Mouse (Mus musculus): ENCODE data around the gene Nelfa. TPM values are rescaled to one million over a fixed set of nuclear protein-coding genes. Genes with fewer than 3 reads are reported as not detected.

Gene Nelfa
- total RNA-seq (2023): 10 to 100 TPM; 34.4 to 36.4 TPM

DNA sequence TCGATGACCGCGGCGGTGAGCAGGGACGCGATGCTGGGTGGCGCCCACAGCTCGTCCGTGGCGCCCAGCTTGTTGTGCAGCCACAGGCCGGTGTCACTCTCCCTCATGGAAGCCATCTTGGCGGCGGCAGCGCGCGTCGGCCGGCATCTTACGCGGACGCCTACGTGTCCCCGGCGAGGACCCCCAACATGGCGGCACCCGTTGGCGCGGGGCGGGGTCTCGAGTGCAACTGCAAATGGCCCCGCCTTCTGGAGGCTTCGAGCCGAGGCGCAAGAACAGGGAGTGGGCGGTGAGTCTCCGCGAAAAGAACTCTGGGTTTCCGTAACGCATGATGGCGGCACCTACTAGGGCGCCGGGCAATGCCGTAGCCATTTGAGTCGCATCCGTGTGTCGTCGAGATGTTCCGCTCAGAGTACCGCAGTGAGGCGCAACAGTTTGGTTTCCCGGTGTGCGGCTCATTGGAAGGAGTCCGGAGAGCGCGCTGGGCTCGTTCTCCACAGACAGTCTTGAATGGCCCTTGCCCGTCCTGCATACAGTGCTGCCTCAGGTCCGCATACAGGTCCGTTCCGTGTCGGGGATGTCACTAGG, at the start of gene Nelfa:
Nelfa (minus strand) TSS at position 294 of the 588 bp plus-strand sequence.

DNA sequence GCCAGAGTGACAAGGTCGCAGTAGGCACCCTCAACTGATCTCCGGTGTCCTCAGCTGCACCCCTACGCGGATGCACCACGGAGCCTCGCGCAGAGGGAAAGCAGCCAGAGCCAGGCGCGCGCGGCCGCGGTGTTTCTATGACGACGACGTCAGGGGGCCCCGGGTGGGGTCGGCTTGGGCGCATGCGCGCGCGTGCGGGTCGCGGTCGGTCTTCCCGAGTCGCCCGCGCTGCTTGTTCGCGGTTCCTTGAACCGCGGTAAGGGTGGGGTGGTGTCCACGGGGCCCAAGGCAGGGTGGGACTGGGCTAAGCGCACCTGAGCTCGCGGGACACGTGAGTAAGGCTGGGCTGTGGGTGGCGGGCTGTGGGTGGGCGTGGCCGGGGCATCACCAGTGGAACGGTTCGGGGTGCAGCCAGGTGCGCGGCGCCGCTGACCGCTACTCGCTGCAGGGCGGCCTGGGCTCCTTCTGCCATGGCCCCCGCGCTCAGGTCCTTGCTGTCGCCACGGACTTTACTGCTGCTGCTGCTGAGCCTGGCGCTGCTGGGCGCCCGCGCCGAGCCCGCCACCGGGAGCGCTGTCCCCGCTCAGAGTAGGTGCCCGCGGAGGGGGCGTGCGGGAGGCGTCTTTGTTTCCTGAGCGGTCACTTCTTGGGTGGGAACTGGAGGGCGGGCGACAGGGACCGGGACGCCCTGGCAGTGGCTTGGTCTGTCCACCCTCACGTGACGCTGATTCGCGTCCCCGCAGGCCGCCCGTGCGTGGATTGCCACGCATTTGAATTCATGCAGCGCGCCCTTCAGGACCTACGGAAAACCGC, 47.3 kb upstream of the Nelfa start, which contains the start of gene Gm1673:
Gm1673 (plus strand) TSS at position 125 of the 813 bp plus-strand sequence.

Other genes starting within 250 kb of the Nelfa start
- not detected for gene Fgfr3, start 214.7 kb downstream of the Nelfa start, total RNA-seq (2023)
- gene Letm1, start 153.6 kb downstream of the Nelfa start, total RNA-seq (2023): 10 to 100 TPM; 71.4 to 71.6 TPM
- 10 to 100 TPM; 38.7 to 41.9 TPM for gene Nsd2, start 115.7 kb downstream of the Nelfa start, total RNA-seq (2023)
- not detected for gene Gm1673, start 47.0 kb upstream of the Nelfa start, total RNA-seq (2023)
- under 1 TPM; 0.09 to 0.30 TPM for gene Nat8l, start 59.6 kb upstream of the Nelfa start, total RNA-seq (2023)
- 1 to 10 TPM; 1.9 to 3.3 TPM for gene Poln, start 233.0 kb upstream of the Nelfa start, total RNA-seq (2023)
- gene Haus3, start 233.1 kb upstream of the Nelfa start, total RNA-seq (2023): 10 to 100 TPM; 37.6 to 43.8 TPM